Mouse (Mus musculus): ENCODE data around the gene Eif3l. TPM values are rescaled to one million over a fixed set of nuclear protein-coding genes. Genes with fewer than 3 reads are reported as not detected.

Eif3l gene
- polyA plus RNA-seq, 2 experiments, result 104 to 130 TPM

- no peaks in the 10 kb centered on the region for H3K9me3 ChIP-seq (ENCODE audit: control insufficient read depth, low read length)
- H3K27ac ChIP-seq, result no peak overlapping the region
- no peak overlapping the region for H3K9ac ChIP-seq (replicated peaks)
- WGBS (ENCODE audit: insufficient replicate concordance), result 46% methylated on average over 13 of the region's 13 CpGs
- peaks cover 0 to 9% of the 10 kb centered on the region in 2 experiments; a peak in 2 of 4 replicates for H3K4me1 ChIP-seq (replicated peaks; ENCODE audit: control insufficient read depth in 2 of 2, insufficient read depth in 2 of 2, low read length in 1 of 2)
- no peak for DNase-seq (ENCODE audit: low read depth in 3 of 3, low spot score in 3 of 3)
- H3K4me2 ChIP-seq (ENCODE audit: low read depth), result peak overlapping the region; percentile 16; the same call in 1 of the 2 replicates
- no peaks in the 10 kb centered on the region for H3K27me3 ChIP-seq (ENCODE audit: control insufficient read depth, insufficient read depth, low read length)
- H3K36me3 ChIP-seq (replicated peaks; ENCODE audit: control insufficient read depth, insufficient read depth, low read depth), result peaks cover 39% of the 10 kb centered on the region
- no peak for TF ChIP-seq CTCF (IDR thresholded peaks at IDR 0.05; ENCODE audit: low read depth)
- TF ChIP-seq EP300 (IDR thresholded peaks at IDR 0.05; ENCODE audit: low read depth), result no peak
- H3K4me3 ChIP-seq (ENCODE audit: insufficient read depth in 1 of 2, low read depth in 2 of 2, low read length in 2 of 2), result no peak overlapping the region
- ATAC-seq (ENCODE audit: insufficient read depth), result peak; percentile 19; the same call in 1 of the 2 replicates
These were observed 23.3 kb upstream of the Eif3l start for GRCm38 (mm10) chr15:79051461-79052360.

GRCm38 (mm10) chr15:79052366-79052765 lies 22.6 kb upstream of the Eif3l start:
- no peak overlapping the region for H3K4me2 ChIP-seq (ENCODE audit: low read depth)
- no peaks in the 10 kb centered on the region for H3K9me3 ChIP-seq (ENCODE audit: control insufficient read depth, low read length)
- H3K9ac ChIP-seq (replicated peaks), result no peak overlapping the region
- H3K36me3 ChIP-seq (replicated peaks; ENCODE audit: control insufficient read depth, insufficient read depth, low read depth), result peaks cover 46% of the 10 kb centered on the region
- no peak overlapping the region for H3K4me3 ChIP-seq (ENCODE audit: insufficient read depth in 1 of 2, low read depth in 2 of 2, low read length in 2 of 2)
- peaks cover 0 to 10% of the 10 kb centered on the region in 2 experiments; a peak in 3 of 4 replicates for H3K4me1 ChIP-seq (replicated peaks; ENCODE audit: control insufficient read depth in 2 of 2, insufficient read depth in 2 of 2, low read length in 1 of 2)
- H3K27ac ChIP-seq, result no peak overlapping the region
- no peaks in the 10 kb centered on the region for H3K27me3 ChIP-seq (ENCODE audit: control insufficient read depth, insufficient read depth, low read length)
- WGBS (ENCODE audit: insufficient replicate concordance), result 93% methylated on average over 2 of the region's 2 CpGs
- DNase-seq (ENCODE audit: low read depth in 3 of 3, low spot score in 3 of 3) (no peak), ATAC-seq (ENCODE audit: insufficient read depth) (no peak)
- no peak for TF ChIP-seq CTCF (IDR thresholded peaks at IDR 0.05; ENCODE audit: low read depth)
- no peak for TF ChIP-seq EP300 (IDR thresholded peaks at IDR 0.05; ENCODE audit: low read depth)

- Histone ChIP-seq H3K27me3 (ENCODE audit: control insufficient read depth, insufficient read depth, low read length) (no peaks in the 10 kb centered on the region), H3K9ac (replicated peaks) (no peak overlapping the region), H3K4me3 (ENCODE audit: insufficient read depth in 1 of 2, low read depth in 2 of 2, low read length in 2 of 2) (no peak overlapping the region), H3K9me3 (ENCODE audit: control insufficient read depth, low read length) (no peaks in the 10 kb centered on the region), H3K36me3 (replicated peaks; ENCODE audit: control insufficient read depth, insufficient read depth, low read depth) (peaks cover 83% of the 10 kb centered on the region), H3K27ac (no peak overlapping the region), H3K4me2 (ENCODE audit: low read depth) (no peak overlapping the region), H3K4me1 (replicated peaks; ENCODE audit: control insufficient read depth in 2 of 2, insufficient read depth in 2 of 2, low read length in 1 of 2) (peaks cover 22 to 28% of the 10 kb centered on the region in 2 experiments)
- TF ChIP-seq EP300 (IDR thresholded peaks at IDR 0.05; ENCODE audit: low read depth) (no peak), CTCF (IDR thresholded peaks at IDR 0.05; ENCODE audit: low read depth) (no peak)
- no peak for DNase-seq (ENCODE audit: low read depth in 3 of 3, low spot score in 3 of 3)
- 88% methylated on average over 7 of the region's 7 CpGs for WGBS (ENCODE audit: insufficient replicate concordance)
- no peak for ATAC-seq (ENCODE audit: insufficient read depth)
These were observed 18.4 kb upstream of the Eif3l start for GRCm38 (mm10) chr15:79056601-79057000.

- no peaks in the 10 kb centered on the region for H3K27me3 ChIP-seq (ENCODE audit: control insufficient read depth, insufficient read depth, low read length)
- no peaks in the 10 kb centered on the region for H3K9me3 ChIP-seq (ENCODE audit: control insufficient read depth, low read length)
- H3K27ac ChIP-seq, result peak overlapping the region; percentile 72
- WGBS (ENCODE audit: insufficient replicate concordance), result 46% methylated on average over 6 of the region's 6 CpGs
- peak; percentile 30 for ATAC-seq (ENCODE audit: insufficient read depth)
- H3K9ac ChIP-seq (replicated peaks), result no peak overlapping the region; the same call in 1 of the 2 replicates
- H3K4me2 ChIP-seq (ENCODE audit: low read depth), result peak overlapping the region; percentile 51
- DNase-seq (ENCODE audit: low read depth in 3 of 3, low spot score in 3 of 3), result peak; percentile 65 to 69 (median 67)
- H3K36me3 ChIP-seq (replicated peaks; ENCODE audit: control insufficient read depth, insufficient read depth, low read depth), result peaks cover 82% of the 10 kb centered on the region
- TF ChIP-seq CTCF (IDR thresholded peaks at IDR 0.05; ENCODE audit: low read depth), result 0 out of 2 replicates have a peak, but pooled peaks have one; percentile 16
- peak; percentile 53 for TF ChIP-seq EP300 (IDR thresholded peaks at IDR 0.05; ENCODE audit: low read depth)
- H3K4me1 ChIP-seq (replicated peaks; ENCODE audit: control insufficient read depth in 2 of 2, insufficient read depth in 2 of 2, low read length in 1 of 2), result peaks cover 22% of the 10 kb centered on the region in 2 experiments
- no peak overlapping the region for H3K4me3 ChIP-seq (ENCODE audit: insufficient read depth in 1 of 2, low read depth in 2 of 2, low read length in 2 of 2)
These were observed 17.1 kb upstream of the Eif3l start for GRCm38 (mm10) chr15:79057850-79058249.

- H3K36me3 ChIP-seq (replicated peaks; ENCODE audit: control insufficient read depth, insufficient read depth, low read depth), result peaks cover 51% of the 10 kb centered on the region
- H3K27ac ChIP-seq, result peak overlapping the region; percentile 42
- 68% methylated on average over 14 of the region's 14 CpGs for WGBS (ENCODE audit: insufficient replicate concordance)
These were observed 14.0 kb upstream of the Eif3l start for GRCm38 (mm10) chr15:79060887-79061565.

More at GRCm38 (mm10) chr15:79060887-79061565, 14.0 kb upstream of the Eif3l start:
- Histone ChIP-seq H3K4me1 (replicated peaks; ENCODE audit: control insufficient read depth in 2 of 2, insufficient read depth in 2 of 2, low read length in 1 of 2) (peaks cover 37 to 38% of the 10 kb centered on the region in 2 experiments), H3K27me3 (ENCODE audit: control insufficient read depth, insufficient read depth, low read length) (no peaks in the 10 kb centered on the region), H3K9me3 (ENCODE audit: control insufficient read depth, low read length) (no peaks in the 10 kb centered on the region), H3K9ac (replicated peaks) (peak overlapping the region; percentile 94), H3K4me2 (ENCODE audit: low read depth) (peak overlapping the region; percentile 87), H3K4me3 (ENCODE audit: insufficient read depth in 1 of 2, low read depth in 2 of 2, low read length in 2 of 2) (peak overlapping the region; percentile 32 to 93)
- ATAC-seq (ENCODE audit: insufficient read depth) (no peak), DNase-seq (ENCODE audit: low read depth in 3 of 3, low spot score in 3 of 3) (no peak)
- TF ChIP-seq CTCF (IDR thresholded peaks at IDR 0.05; ENCODE audit: low read depth) (no peak), EP300 (IDR thresholded peaks at IDR 0.05; ENCODE audit: low read depth) (no peak)

Data from liver, embryonic 14.5 days (tissue).